Mouse (Mus musculus) lung, postnatal 0 days (tissue): ENCODE measurements around the gene Zbtb37. TPM values are rescaled to one million over a fixed set of nuclear protein-coding genes. Genes with fewer than 3 reads are reported as not detected.

ENCODE experiments used
- ATAC-seq: fragments of 200-750 bp; cut with Nextera tagmentation; 2 replicates; pipeline ENCODE4 v1.8.0; 2017; ENCODE audit warnings: moderate library complexity
- DNase-seq: peaks from one replicate; pipeline ENCODE4 v3.0.0-alpha.2; 2016; ENCODE audit warnings: low spot score
- H3K27ac ChIP-seq: fragments of 300-500 bp; sonication (generic); 2 replicates; pipeline ENCODE4 v1.5.1; 2014; ENCODE audit warnings: antibody characterized with exemption, mild to moderate bottlenecking, low read length, mixed read lengths
- H3K27me3 ChIP-seq: fragments of 300-500 bp; sonication (generic); replicated peaks from 2 replicates; pipeline ENCODE4 v1.6.1; 2014; ENCODE audit warnings: low read length, mixed read lengths; ENCODE audit not compliant: insufficient read depth
- H3K36me3 ChIP-seq: fragments of 300-500 bp; sonication (generic); 2 replicates; pipeline ENCODE4 v1.6.1; 2014; ENCODE audit warnings: low read length, mixed read lengths; ENCODE audit not compliant: insufficient read depth
- H3K4me1 ChIP-seq: fragments of 300-500 bp; sonication (generic); 2 replicates; pipeline ENCODE4 v1.6.1; 2014; ENCODE audit warnings: antibody characterized with exemption, low read depth, low read length, mixed read lengths; ENCODE audit not compliant: insufficient read depth
- H3K4me2 ChIP-seq: fragments of 300-500 bp; sonication (generic); replicated peaks from 2 replicates; pipeline ENCODE4 v1.6.1; 2014; ENCODE audit warnings: low read depth, mild to moderate bottlenecking, low read length, moderate library complexity, mixed read lengths
- H3K4me3 ChIP-seq: fragments of 300-500 bp; sonication (generic); 2 replicates; pipeline ENCODE4 v1.5.1; 2014; ENCODE audit warnings: low read depth, low read length
- H3K9ac ChIP-seq: fragments of 300-500 bp; sonication (generic); replicated peaks from 2 replicates; pipeline ENCODE4 v1.6.1; 2014; ENCODE audit warnings: low read depth, mild to moderate bottlenecking
- H3K9me3 ChIP-seq: fragments of 300-500 bp; sonication (generic); 2 replicates; pipeline ENCODE4 v1.6.1; 2016; ENCODE audit warnings: low read length, mixed read lengths
- CTCF ChIP-seq: IDR thresholded peaks from 2 replicates; pipeline ENCODE4 v1.5.1; 2016; ENCODE audit warnings: antibody characterized with exemption, mild to moderate bottlenecking
- EP300 ChIP-seq: IDR thresholded peaks from 2 replicates; pipeline ENCODE4 v1.6.1; 2016; ENCODE audit warnings: antibody characterized with exemption, mild to moderate bottlenecking, control low read depth
- WGBS: fragments of 180-500 bp; shearing (Covaris S2); extraction: QIAGEN DNeasy Blood & Tissue Kit; methylation state at CpG from one replicate; pipeline ENCODE4 v1.1.7; 2014; 5-methylcytosine and 5-hydroxymethylcytosine counted together
- polyA plus RNA-seq: library from polyadenylated mRNA; unstranded; fragments of >200 nt; fragmentation: Nextera tagmentation; extraction: Ambion mirVana; gene quantifications from 2 replicates; pipeline ENCODE4 v1.2.1, GENCODE M21; 2015

Zbtb37 gene
- polyA plus RNA-seq, 1 experiment from 2014 or later: 4.5 TPM

DNA sequence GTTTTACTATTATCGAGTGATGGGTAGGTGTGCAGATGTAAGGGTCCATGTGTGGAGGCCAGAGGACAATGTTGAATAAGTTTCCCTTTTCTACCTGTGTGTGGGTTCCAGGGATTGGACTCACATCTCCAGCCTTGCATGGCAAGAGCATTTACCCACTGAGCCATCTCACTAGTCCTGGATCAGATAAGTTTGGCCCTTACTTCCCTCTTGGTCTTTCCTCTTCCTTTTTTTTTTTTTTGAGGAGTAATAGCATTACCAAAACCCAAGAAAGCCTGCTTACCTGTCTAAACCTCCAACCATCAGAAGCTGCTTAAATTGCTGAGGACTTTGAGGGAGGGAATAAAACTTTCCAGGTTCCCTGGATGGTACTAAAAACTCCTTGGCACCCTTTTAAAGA, 22.5 kb upstream of the Zbtb37 start:
- WGBS: 95% methylated on average over 1 of the region's 1 CpGs
- ATAC-seq: no peak
- no peak overlapping the region for H3K4me2 ChIP-seq
- no peak overlapping the region for H3K4me3 ChIP-seq
- no peaks in the 10 kb centered on the region for H3K9me3 ChIP-seq
- H3K36me3 ChIP-seq: no peaks in the 10 kb centered on the region
- no peak overlapping the region for H3K27ac ChIP-seq
- no peaks in the 10 kb centered on the region for H3K4me1 ChIP-seq
- no peak overlapping the region for H3K9ac ChIP-seq
- H3K27me3 ChIP-seq: no peaks in the 10 kb centered on the region
- DNase-seq: no peak
- TF ChIP-seq EP300 (no peak), CTCF (no peak)

DNA sequence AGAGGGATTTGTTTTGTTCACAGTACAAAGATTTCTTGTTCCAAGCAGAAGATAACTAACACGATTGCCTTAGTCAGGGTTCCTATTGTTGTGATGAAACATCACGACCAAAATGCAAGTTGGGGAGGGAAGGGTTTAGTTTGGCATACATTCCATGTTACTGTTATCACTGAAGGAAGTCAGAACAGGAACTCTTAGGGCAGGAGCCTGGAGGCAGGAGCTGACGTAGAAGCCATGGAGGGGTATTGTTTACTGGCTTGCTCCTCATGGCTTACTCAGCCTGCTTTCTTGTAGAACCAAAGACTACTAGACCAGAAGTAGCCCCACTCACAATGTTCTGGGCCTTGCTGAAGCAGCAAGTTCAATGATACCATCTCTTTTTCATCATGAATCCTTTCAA, 12.3 kb upstream of the Zbtb37 start:
- no peak overlapping the region for H3K27ac ChIP-seq
- 72% methylated on average over 3 of the region's 3 CpGs for WGBS
- TF ChIP-seq CTCF: no peak
- TF ChIP-seq EP300: no peak

DNA sequence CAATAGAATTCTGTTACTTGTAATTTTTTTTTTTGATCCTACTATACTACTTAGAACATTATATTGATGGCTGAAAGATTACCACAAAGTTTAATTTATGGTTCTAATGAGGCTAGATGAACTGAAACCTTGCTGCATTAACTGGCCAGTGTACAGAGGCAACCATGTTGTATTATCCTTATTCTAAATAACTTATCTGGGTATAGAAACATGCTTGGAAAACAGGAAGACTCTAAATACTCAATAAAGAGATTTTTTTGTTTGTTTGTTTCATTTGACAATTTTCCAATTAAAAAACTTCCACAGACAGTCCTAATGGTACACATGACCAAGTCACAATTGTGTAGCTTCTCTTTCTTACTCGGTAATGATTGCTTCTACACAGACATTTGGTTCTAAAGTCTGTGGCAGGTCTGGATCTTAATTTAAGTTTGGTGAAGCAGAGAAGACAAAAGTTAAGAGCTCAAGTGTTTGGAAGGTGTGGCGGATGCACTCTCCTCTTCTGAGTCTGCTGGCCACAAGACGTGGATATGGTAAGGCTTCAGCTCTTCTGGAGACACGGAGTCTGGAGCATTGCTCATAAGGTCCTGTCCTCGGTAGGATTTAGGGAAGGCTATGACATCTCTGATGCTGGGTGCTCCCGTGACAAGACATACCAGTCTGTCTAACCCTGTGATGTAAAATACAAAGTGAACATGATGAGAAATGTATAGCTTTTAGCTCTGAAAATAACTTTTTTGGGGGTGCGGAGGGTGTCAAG, 6.8 kb upstream of the Zbtb37 start:
- no peaks in the 10 kb centered on the region for H3K9me3 ChIP-seq
- peaks cover 1% of the 10 kb centered on the region; the same call in 1 of the 2 replicates for H3K4me1 ChIP-seq
- TF ChIP-seq CTCF (no peak), EP300 (no peak)
- no peak overlapping the region for H3K9ac ChIP-seq
- peaks cover 6% of the 10 kb centered on the region; the same call in 1 of the 2 replicates for H3K36me3 ChIP-seq
- no peak overlapping the region for H3K27ac ChIP-seq
- H3K4me3 ChIP-seq: no peak overlapping the region
- H3K4me2 ChIP-seq: no peak overlapping the region
- no peaks in the 10 kb centered on the region for H3K27me3 ChIP-seq
- DNase-seq (no peak), ATAC-seq (no peak)
- 85% methylated on average over 7 of the region's 7 CpGs for WGBS

More for the DNA sequence above, 12.3 kb upstream of the Zbtb37 start:
- Histone ChIP-seq H3K4me2 (no peak overlapping the region), H3K36me3 (peaks cover 3% of the 10 kb centered on the region; the same call in 1 of the 2 replicates), H3K4me1 (no peaks in the 10 kb centered on the region), H3K27me3 (no peaks in the 10 kb centered on the region), H3K9ac (no peak overlapping the region), H3K4me3 (no peak overlapping the region), H3K9me3 (no peaks in the 10 kb centered on the region)
- no peak for ATAC-seq
- no peak for DNase-seq

DNA sequence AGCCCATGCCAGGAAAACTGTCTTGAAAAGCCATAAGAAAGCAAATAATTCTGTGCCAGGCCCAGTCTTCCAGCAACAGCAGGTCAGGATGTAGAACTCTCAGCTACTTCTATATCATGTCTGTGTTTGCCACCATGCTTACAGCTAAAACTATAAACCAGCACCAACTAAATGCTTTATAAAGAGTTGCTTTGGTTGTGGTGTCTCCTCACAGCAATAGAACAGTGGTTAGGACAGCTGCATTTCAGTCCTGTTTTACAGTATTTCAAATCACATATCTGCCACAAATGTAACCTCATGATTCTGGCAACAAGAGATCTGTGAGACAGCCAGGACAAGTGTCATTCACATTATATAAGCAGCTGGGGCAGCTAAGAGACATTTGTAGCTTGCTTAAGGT, 6.2 kb upstream of the Zbtb37 start:
- no peak overlapping the region for H3K4me3 ChIP-seq
- peaks cover 6% of the 10 kb centered on the region; the same call in 1 of the 2 replicates for H3K36me3 ChIP-seq
- peaks cover 7% of the 10 kb centered on the region; the same call in 1 of the 2 replicates for H3K4me1 ChIP-seq
- H3K4me2 ChIP-seq: no peak overlapping the region
- no peaks in the 10 kb centered on the region for H3K9me3 ChIP-seq
- TF ChIP-seq EP300 (no peak), CTCF (no peak)
- H3K27ac ChIP-seq: no peak overlapping the region
- H3K27me3 ChIP-seq: no peaks in the 10 kb centered on the region
- no peak overlapping the region for H3K9ac ChIP-seq
- no peak for ATAC-seq
- no peak for DNase-seq

DNA sequence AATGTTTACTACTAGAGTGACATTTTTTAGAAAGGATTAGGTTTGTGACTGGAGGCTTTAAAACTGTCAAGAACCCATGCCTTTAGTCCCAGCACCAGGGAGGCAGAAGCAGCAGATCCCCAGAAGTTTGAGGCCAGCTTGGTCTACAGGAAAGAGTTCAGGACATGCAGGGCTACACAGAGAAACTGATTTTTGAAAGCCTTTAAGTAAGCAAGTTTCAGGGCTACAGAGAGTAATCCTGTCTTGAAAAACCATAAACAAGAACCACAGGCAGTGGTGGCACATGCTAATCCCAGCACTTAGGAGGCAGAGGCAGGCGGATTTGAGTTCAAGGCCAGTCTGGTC, 5.7 kb upstream of the Zbtb37 start:
- H3K4me1 ChIP-seq: peaks cover 9% of the 10 kb centered on the region; the same call in 1 of the 2 replicates
- no peak for ATAC-seq
- H3K9ac ChIP-seq: no peak overlapping the region
- no peak for TF ChIP-seq EP300
- no peak for TF ChIP-seq CTCF
- H3K9me3 ChIP-seq: no peaks in the 10 kb centered on the region
- no peak overlapping the region for H3K4me2 ChIP-seq
- H3K27me3 ChIP-seq: no peaks in the 10 kb centered on the region
- H3K27ac ChIP-seq: no peak overlapping the region
- H3K4me3 ChIP-seq: no peak overlapping the region
- DNase-seq: no peak
- H3K36me3 ChIP-seq: peaks cover 6% of the 10 kb centered on the region; the same call in 1 of the 2 replicates
- WGBS: 60% methylated on average over 1 of the region's 1 CpGs

DNA sequence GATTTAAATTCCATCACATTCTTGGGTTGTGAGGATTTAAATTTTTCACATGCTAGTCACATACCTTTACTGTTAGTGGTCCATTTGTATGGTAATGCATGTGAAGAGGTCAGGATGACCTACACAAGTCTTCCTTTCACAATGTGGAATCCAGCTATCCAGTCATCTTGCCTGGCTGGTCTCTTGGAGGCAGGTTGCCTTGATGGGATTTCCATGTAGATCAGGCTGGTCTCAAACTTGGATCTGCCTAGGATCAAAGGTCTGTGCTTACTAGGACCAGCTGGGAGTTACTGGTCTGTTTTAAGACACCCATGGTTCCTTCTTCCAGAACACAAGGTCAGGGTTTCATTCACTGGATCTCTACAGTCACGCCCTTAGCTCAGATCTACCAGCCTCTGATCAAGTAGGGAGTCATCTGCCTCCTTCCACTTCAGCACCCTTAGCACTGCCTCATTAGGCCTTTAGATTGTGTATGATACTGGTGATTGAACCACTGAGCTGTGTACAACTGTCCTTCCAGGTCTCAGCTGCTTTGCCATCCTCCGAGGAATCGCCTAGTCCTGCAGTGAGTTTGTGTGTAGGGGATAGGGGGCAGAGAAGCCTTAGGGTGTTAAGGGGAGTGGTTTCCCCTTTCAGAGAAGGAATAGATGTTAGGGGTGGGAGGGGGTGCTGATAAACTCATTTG, 5.2 kb upstream of the Zbtb37 start:
- WGBS: 19% methylated on average over 3 of the region's 3 CpGs
- TF ChIP-seq EP300 (no peak), CTCF (no peak)
- no peaks in the 10 kb centered on the region for H3K9me3 ChIP-seq
- ATAC-seq: no peak
- H3K4me2 ChIP-seq: no peak overlapping the region
- no peaks in the 10 kb centered on the region for H3K27me3 ChIP-seq
- H3K4me3 ChIP-seq: no peak overlapping the region
- no peak for DNase-seq
- H3K27ac ChIP-seq: no peak overlapping the region
- H3K36me3 ChIP-seq: peaks cover 6% of the 10 kb centered on the region; the same call in 1 of the 2 replicates
- no peak overlapping the region for H3K9ac ChIP-seq
- H3K4me1 ChIP-seq: peaks cover 9% of the 10 kb centered on the region; the same call in 1 of the 2 replicates
